Comparison of ENCODE assay signal across 8 mouse cellular contexts in the genomic region with DNA sequence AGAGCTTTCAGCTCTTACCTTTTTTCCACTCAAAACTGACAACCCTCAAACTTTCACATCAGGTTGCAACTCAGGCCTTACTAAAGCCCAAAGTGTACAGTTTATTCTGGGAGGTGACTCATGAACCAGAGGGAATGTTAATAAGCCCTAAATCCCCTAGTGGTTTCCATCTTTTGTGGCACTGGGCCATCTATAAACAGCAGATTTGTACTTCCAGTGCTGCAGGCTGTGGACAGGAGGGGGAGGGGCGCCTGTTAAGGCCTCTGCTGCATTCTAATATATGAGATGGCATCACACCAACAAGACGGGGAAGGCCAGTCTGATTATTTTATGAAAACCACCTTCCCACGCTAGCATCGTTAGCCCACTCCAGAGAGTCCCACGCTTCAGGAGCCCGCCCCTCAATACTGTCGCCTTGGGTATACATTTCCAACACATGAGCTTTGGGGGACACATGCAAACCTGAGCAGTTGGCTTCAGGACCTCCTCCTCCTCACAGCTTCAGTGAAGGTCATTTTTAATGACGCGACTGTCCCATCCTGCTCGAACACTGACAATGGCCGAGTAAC. TPM values are rescaled to one million over a fixed set of nuclear protein-coding genes. Genes with fewer than 3 reads are reported as not detected.
DNase-seq lines count a peak whose midpoint lies in the region; ATAC-seq lines count a peak whose summit lies in the region.

No protein-coding gene starts in this region.

- ATAC-seq in lung, embryonic 15.5 days (ENCODE audit: borderline replicate concordance, extremely low read depth, low FRiP score, low TSS enrichment), result peak; percentile 81; the same call in 1 of the 2 replicates
- peak; percentile 43 for ATAC-seq in forebrain, embryonic 14.5 days
- ATAC-seq in hindbrain, embryonic 14.5 days (ENCODE audit: low FRiP score), result peak; percentile 23; the same call in 1 of the 2 replicates
- peak; percentile 62 for ATAC-seq in midbrain, embryonic 13.5 days

- H3K4me3 ChIP-seq in lung, embryonic 15.5 days, result no peak overlapping the region
- H3K4me3 ChIP-seq in forebrain, embryonic 14.5 days (ENCODE audit: low read depth, low read length), result no peak overlapping the region
- no peak overlapping the region for H3K4me3 ChIP-seq in hindbrain, embryonic 14.5 days (replicated peaks; ENCODE audit: low read length)
- no peak overlapping the region for H3K4me3 ChIP-seq in midbrain, embryonic 13.5 days (replicated peaks)

- no peaks in the 10 kb centered on the region for H3K36me3 ChIP-seq in lung, embryonic 15.5 days
- H3K36me3 ChIP-seq in forebrain, embryonic 14.5 days (ENCODE audit: control insufficient read depth, insufficient read depth, low read length), result no peaks in the 10 kb centered on the region
- no peaks in the 10 kb centered on the region for H3K36me3 ChIP-seq in hindbrain, embryonic 14.5 days (replicated peaks; ENCODE audit: control insufficient read depth, insufficient read depth)
- H3K36me3 ChIP-seq in midbrain, embryonic 13.5 days, result no peaks in the 10 kb centered on the region

- no peak for DNase-seq in lung, postnatal 14 days
- peak; percentile 70 for DNase-seq in forebrain, embryonic 14.5 days (ENCODE audit: low spot score)
- no peak for DNase-seq in hindbrain, embryonic 14.5 days (ENCODE audit: low spot score)
- DNase-seq in yolk sac, embryonic 10.5 days (ENCODE audit: low spot score), result no peak
- DNase-seq in right cerebral cortex, postnatal 10 days (ENCODE audit: low spot score in 2 of 2), result no peak
- DNase-seq in gastrocnemius, postnatal 4 days (ENCODE audit: low spot score in 2 of 2), result no peak

- H3K27me3 ChIP-seq in lung, embryonic 15.5 days, result no peaks in the 10 kb centered on the region
- 0 out of 2 replicates have a peak, but pooled peaks cover 7% of the 10 kb centered on the region for H3K27me3 ChIP-seq in forebrain, embryonic 14.5 days (replicated peaks; ENCODE audit: control insufficient read depth, insufficient read depth, low read length)
- H3K27me3 ChIP-seq in hindbrain, embryonic 14.5 days (ENCODE audit: control insufficient read depth, insufficient read depth, low read length), result no peaks in the 10 kb centered on the region
- H3K27me3 ChIP-seq in midbrain, embryonic 13.5 days, result peaks cover 3% of the 10 kb centered on the region; the same call in 1 of the 2 replicates

- H3K27ac ChIP-seq in lung, embryonic 15.5 days, result no peak overlapping the region
- no peak overlapping the region for H3K27ac ChIP-seq in forebrain, embryonic 14.5 days (ENCODE audit: low read depth, low read length)
- H3K27ac ChIP-seq in hindbrain, embryonic 14.5 days, result no peak overlapping the region
- no peak overlapping the region for H3K27ac ChIP-seq in midbrain, embryonic 13.5 days

- H3K9ac ChIP-seq in lung, embryonic 15.5 days, result no peak overlapping the region
- H3K9ac ChIP-seq in forebrain, embryonic 14.5 days (ENCODE audit: low read length), result no peak overlapping the region
- no peak overlapping the region for H3K9ac ChIP-seq in hindbrain, embryonic 14.5 days
- no peak overlapping the region for H3K9ac ChIP-seq in midbrain, embryonic 13.5 days (replicated peaks)

- peaks cover 10% of the 10 kb centered on the region for H3K4me1 ChIP-seq in lung, embryonic 15.5 days
- peaks cover 21% of the 10 kb centered on the region for H3K4me1 ChIP-seq in forebrain, embryonic 14.5 days (ENCODE audit: control insufficient read depth, insufficient read depth, low read length)
- peaks cover 20% of the 10 kb centered on the region for H3K4me1 ChIP-seq in hindbrain, embryonic 14.5 days (replicated peaks; ENCODE audit: control insufficient read depth, insufficient read depth, low read length)
- H3K4me1 ChIP-seq in midbrain, embryonic 13.5 days (replicated peaks), result peaks cover 33% of the 10 kb centered on the region

- H3K9me3 ChIP-seq in lung, embryonic 15.5 days, result no peaks in the 10 kb centered on the region
- H3K9me3 ChIP-seq in forebrain, embryonic 14.5 days (replicated peaks; ENCODE audit: control insufficient read depth, low read length), result no peaks in the 10 kb centered on the region
- H3K9me3 ChIP-seq in hindbrain, embryonic 14.5 days (ENCODE audit: control insufficient read depth, low read length), result no peaks in the 10 kb centered on the region
- H3K9me3 ChIP-seq in midbrain, embryonic 13.5 days, result no peaks in the 10 kb centered on the region

- 59% methylated on average over 11 of the region's 11 CpGs for WGBS in lung, embryonic 15.5 days
- 47% methylated on average over 11 of the region's 11 CpGs for WGBS in forebrain, embryonic 14.5 days
- WGBS in hindbrain, embryonic 14.5 days, result 41% methylated on average over 11 of the region's 11 CpGs
- WGBS in midbrain, embryonic 13.5 days, result 68% methylated on average over 11 of the region's 11 CpGs

- peak overlapping the region; percentile 26; the same call in 1 of the 2 replicates for H3K4me2 ChIP-seq in lung, embryonic 15.5 days
- H3K4me2 ChIP-seq in forebrain, embryonic 14.5 days (ENCODE audit: low read length), result no peak overlapping the region
- no peak overlapping the region for H3K4me2 ChIP-seq in hindbrain, embryonic 14.5 days (replicated peaks)
- H3K4me2 ChIP-seq in midbrain, embryonic 13.5 days (replicated peaks), result no peak overlapping the region

RNA-seq across cellular contexts. Expression of a gene that starts 48.3 kb away (rescaled TPM):
- polyA plus RNA-seq in lung, embryonic 15.5 days (2015; fragmentation: Nextera tagmentation; extraction: Ambion mirVana), result 30.4 and 30.7 TPM in 2 replicates
- 11.1 and 11.8 TPM in 2 replicates for polyA plus RNA-seq in forebrain, embryonic 14.5 days (2014; fragmentation: Nextera tagmentation; extraction: Ambion mirVana)
- polyA plus RNA-seq in hindbrain, embryonic 14.5 days (2014; fragmentation: Nextera tagmentation; extraction: Ambion mirVana), result 5.6 and 6.4 TPM in 2 replicates
- polyA plus RNA-seq in midbrain, embryonic 13.5 days (2015; fragmentation: Nextera tagmentation; extraction: Ambion mirVana), result 8.7 and 9.4 TPM in 2 replicates
- 1 to 10 TPM; 2.6 to 3.2 TPM for total RNA-seq in gastrocnemius, postnatal 4 days (2021)

Comparison
In these comparisons a context has a peak if more than half of its experiments do, and no peak if none do; other contexts are left out.
1. ATAC-seq: peak in every context shown above with its lines; median percentile 81 in lung, embryonic 15.5 days; 62 in midbrain, embryonic 13.5 days; 43 in forebrain, embryonic 14.5 days; 23 in hindbrain, embryonic 14.5 days.